Comparison of ENCODE assay signal across 8 mouse cellular contexts in the genomic region with DNA sequence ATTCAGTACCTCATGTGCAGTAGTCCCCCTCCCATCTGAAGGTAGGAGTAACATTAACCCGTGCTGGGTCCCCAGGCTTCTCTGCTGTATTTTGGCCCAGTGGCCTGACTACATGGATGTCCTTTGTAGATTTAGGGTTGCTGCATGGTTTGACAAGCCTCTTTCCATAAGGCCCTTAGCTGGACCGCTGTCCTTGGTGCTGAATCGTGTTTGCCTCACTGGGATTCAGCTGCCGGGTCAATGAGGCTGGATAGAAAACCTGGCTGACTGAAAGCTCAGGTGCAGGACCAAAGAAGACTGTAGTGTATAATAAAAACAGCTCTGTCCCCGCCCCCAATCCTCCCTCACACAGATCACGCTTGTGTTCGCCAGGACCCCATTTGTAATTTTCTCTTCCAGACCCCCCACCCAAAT. TPM values are rescaled to one million over a fixed set of nuclear protein-coding genes. Genes with fewer than 3 reads are reported as not detected.
DNase-seq lines count a peak whose midpoint lies in the region; ATAC-seq and TF ChIP-seq lines count a peak whose summit lies in the region.

No protein-coding gene starts in this region.

- H3K36me3 ChIP-seq in midbrain, embryonic 11.5 days (ENCODE audit: control insufficient read depth, insufficient read depth, low read length): no peaks in the 10 kb centered on the region
- H3K36me3 ChIP-seq in stomach, postnatal 0 days (ENCODE audit: control insufficient read depth, insufficient read depth, low read length): no peaks in the 10 kb centered on the region

- H3K4me1 ChIP-seq in midbrain, embryonic 11.5 days (ENCODE audit: control insufficient read depth, insufficient read depth, low read length): no peaks in the 10 kb centered on the region
- no peaks in the 10 kb centered on the region for H3K4me1 ChIP-seq in stomach, postnatal 0 days (replicated peaks; ENCODE audit: control insufficient read depth, insufficient read depth)

- peak overlapping the region; percentile 67 for H3K4me3 ChIP-seq in layer of hippocampus, adult 2 months
- peak overlapping the region; percentile 34 for H3K4me3 ChIP-seq in midbrain, embryonic 11.5 days (ENCODE audit: low read depth, low read length)
- no peak overlapping the region for H3K4me3 ChIP-seq in stomach, postnatal 0 days (ENCODE audit: low read depth, low read length)

- DNase-seq in ES-CJ7 (ENCODE audit: low read depth, low spot score): peak; percentile 57
- peak; percentile 86 for DNase-seq in adrenal gland, postnatal 10 days
- DNase-seq in embryo, embryonic 9.5 days (ENCODE audit: extremely low spot score): peak; percentile 81
- peak; percentile 83 for DNase-seq in heart, postnatal 4 days
- peak; percentile 19 to 43 for DNase-seq in layer of hippocampus, adult 2 months (ENCODE audit: low spot score in 2 of 2)
- DNase-seq in midbrain, embryonic 11.5 days (ENCODE audit: low spot score, missing footprints): peak; percentile 98
- peak; percentile 83 for DNase-seq in stomach, postnatal 0 days (ENCODE audit: low spot score)

- H3K9me3 ChIP-seq in midbrain, embryonic 11.5 days (ENCODE audit: control insufficient read depth, low read length): no peaks in the 10 kb centered on the region
- H3K9me3 ChIP-seq in stomach, postnatal 0 days (ENCODE audit: control insufficient read depth, low read length): no peaks in the 10 kb centered on the region

- no peak for TF ChIP-seq EP300 in stomach, postnatal 0 days (optimal IDR thresholded peaks at IDR 0.05)

- H3K4me2 ChIP-seq in midbrain, embryonic 11.5 days: peak overlapping the region; percentile 61
- H3K4me2 ChIP-seq in stomach, postnatal 0 days (replicated peaks; ENCODE audit: low read depth): no peak overlapping the region

- peak overlapping the region; percentile 99 for H3K27ac ChIP-seq in layer of hippocampus, adult 2 months
- peak overlapping the region; percentile 75 for H3K27ac ChIP-seq in midbrain, embryonic 11.5 days (ENCODE audit: low read depth, low read length)
- no peak overlapping the region for H3K27ac ChIP-seq in stomach, postnatal 0 days (replicated peaks)

- peak; percentile 66 for ATAC-seq in midbrain, embryonic 11.5 days (ENCODE audit: low FRiP score)
- no peak for ATAC-seq in stomach, postnatal 0 days (ENCODE audit: low FRiP score, low TSS enrichment)
- ATAC-seq in activated CD4-positive, CD25-positive, alpha-beta regulatory T cell, adult 4 months: no peak

- 3% methylated on average over 7 of the region's 7 CpGs for WGBS in midbrain, embryonic 11.5 days
- under 1% methylated on average over 7 of the region's 7 CpGs for whole genome bisulfite sequencing in stomach, postnatal 0 days

- no peak for TF ChIP-seq CTCF in layer of hippocampus, adult 2 months (conservative IDR thresholded peaks at IDR 0.05)
- TF ChIP-seq CTCF in stomach, postnatal 0 days (IDR thresholded peaks at IDR 0.05; ENCODE audit: low read depth): no peak

- no peaks in the 10 kb centered on the region for H3K27me3 ChIP-seq in midbrain, embryonic 11.5 days (ENCODE audit: control insufficient read depth, insufficient read depth, low read length)
- H3K27me3 ChIP-seq in stomach, postnatal 0 days (ENCODE audit: control insufficient read depth, insufficient read depth, low read length): no peaks in the 10 kb centered on the region

- peak overlapping the region; percentile 62 for H3K9ac ChIP-seq in midbrain, embryonic 11.5 days (ENCODE audit: low read length)
- H3K9ac ChIP-seq in stomach, postnatal 0 days (ENCODE audit: low read length): no peak overlapping the region

RNA-seq across cellular contexts. Expression of a gene that starts 1.2 kb away (rescaled TPM):
- 1 to 10 TPM in 1 of 2 experiments, under 1 TPM in 1; 0.78 to 1.8 TPM for total RNA-seq in adrenal gland, postnatal 10 days (2021)
- not detected for total RNA-seq in heart, postnatal 4 days (2021)
- 100 to 1,000 TPM; 163 to 168 TPM for total RNA-seq in layer of hippocampus, adult 2 months (2021)
- polyA plus RNA-seq in midbrain, embryonic 11.5 days (2014; fragmentation: Nextera tagmentation; extraction: Ambion mirVana): 25.6 and 31.1 TPM in 2 replicates
- polyA plus RNA-seq in stomach, postnatal 0 days (2015; fragmentation: Nextera tagmentation; extraction: Ambion mirVana): 0.81 and 0.87 TPM in 2 replicates
- under 1 TPM in 1 of 2 experiments, not detected in 1; 0.12 TPM for polyA plus RNA-seq in activated CD4-positive, CD25-positive, alpha-beta regulatory T cell, adult 4 months (2017; shearing (Covaris generic))

Comparison
In these comparisons a context has a peak if more than half of its experiments do, and no peak if none do; other contexts are left out.
1. DNase-seq: peak in every context shown above with its lines; median percentile 98 in midbrain, embryonic 11.5 days; 86 in adrenal gland, postnatal 10 days; 83 in heart, postnatal 4 days; 83 in stomach, postnatal 0 days; 81 in embryo, embryonic 9.5 days; 57 in ES-CJ7; 31 in layer of hippocampus, adult 2 months.
2. RNA of a gene that starts 1.2 kb away (total RNA-seq): 163 to 168 TPM in layer of hippocampus, adult 2 months; 0.78 to 1.8 TPM in adrenal gland, postnatal 10 days and not detected in heart, postnatal 4 days; every median in the first group is over 10 times any median in the second.